Mouse (Mus musculus) kidney, embryonic 16.5 days (tissue): Measurements from ENCODE around the gene Rps6kb2. TPM values are rescaled to one million over a fixed set of nuclear protein-coding genes. Genes with fewer than 3 reads are reported as not detected.

Experiments used
- ATAC-seq: fragments of 200-750 bp; cut with Nextera tagmentation; 2 replicates; pipeline ENCODE4 v1.8.0; 2017; ENCODE audit warnings: moderate TSS enrichment; ENCODE audit not compliant: low FRiP score, low TSS enrichment
- H3K27ac ChIP-seq: fragments of 300-500 bp; sonication (generic); 2 replicates; pipeline ENCODE4 v1.5.1; 2014; ENCODE audit warnings: low read length
- H3K27me3 ChIP-seq: fragments of 300-500 bp; sonication (generic); 2 replicates; pipeline ENCODE4 v1.6.1; 2014; ENCODE audit warnings: low read length, control low read depth, mixed read lengths; ENCODE audit not compliant: insufficient read depth
- H3K36me3 ChIP-seq: fragments of 300-500 bp; sonication (generic); 2 replicates; pipeline ENCODE4 v1.6.1; 2014; ENCODE audit warnings: low read length, control low read depth, mixed read lengths; ENCODE audit not compliant: insufficient read depth
- H3K4me1 ChIP-seq: fragments of 300-500 bp; sonication (generic); 2 replicates; pipeline ENCODE4 v1.6.1; 2014; ENCODE audit warnings: low read length, control low read depth, mixed read lengths; ENCODE audit not compliant: insufficient read depth
- H3K4me2 ChIP-seq: fragments of 300-500 bp; sonication (generic); replicated peaks from 2 replicates; pipeline ENCODE4 v1.6.1; 2014; ENCODE audit warnings: low read depth, low read length
- H3K4me3 ChIP-seq: fragments of 300-500 bp; sonication (generic); 2 replicates; pipeline ENCODE4 v1.5.1; 2014; ENCODE audit warnings: mild to moderate bottlenecking, low read length
- H3K9ac ChIP-seq: fragments of 300-500 bp; sonication (generic); replicated peaks from 2 replicates; pipeline ENCODE4 v1.6.1; 2014; ENCODE audit warnings: low read length
- H3K9me3 ChIP-seq: fragments of 300-500 bp; sonication (generic); 2 replicates; pipeline ENCODE4 v1.6.1; 2016; ENCODE audit warnings: low read length, control low read depth
- WGBS: fragments of 180-500 bp; shearing (Covaris S2); extraction: QIAGEN DNeasy Blood & Tissue Kit; methylation state at CpG from one replicate; pipeline ENCODE4 v1.1.7; 2014; 5-methylcytosine and 5-hydroxymethylcytosine counted together
- polyA plus RNA-seq: library from polyadenylated mRNA; unstranded; fragments of >200 nt; fragmentation: Nextera tagmentation; extraction: Ambion mirVana; gene quantifications from 2 replicates; pipeline ENCODE4 v1.2.1, GENCODE M21; 2015

Rps6kb2 gene
- polyA plus RNA-seq, 1 experiment from 2014 or later = 62.9 TPM

- Histone ChIP-seq H3K4me3 (no peak overlapping the region), H3K27me3 (no peaks in the 10 kb centered on the region), H3K4me2 (no peak overlapping the region), H3K9me3 (no peaks in the 10 kb centered on the region), H3K36me3 (peaks cover 8% of the 10 kb centered on the region; the same call in 1 of the 2 replicates), H3K4me1 (peaks cover 35% of the 10 kb centered on the region), H3K9ac (no peak overlapping the region), H3K27ac (no peak overlapping the region)
- no peak for ATAC-seq
- WGBS = 88% methylated on average over 12 of the region's 12 CpGs
Measured at GRCm38 (mm10) chr19:4189051-4189620, 26.0 kb upstream of the Rps6kb2 start.

GRCm38 (mm10) chr19:4187303-4187702 lies 24.1 kb upstream of the Rps6kb2 start:
- Histone ChIP-seq H3K9me3 (no peaks in the 10 kb centered on the region), H3K36me3 (no peaks in the 10 kb centered on the region), H3K27me3 (no peaks in the 10 kb centered on the region), H3K4me1 (peaks cover 27% of the 10 kb centered on the region), H3K27ac (no peak overlapping the region), H3K4me2 (no peak overlapping the region), H3K4me3 (no peak overlapping the region), H3K9ac (no peak overlapping the region)
- no peak for ATAC-seq
- 53% methylated on average over 3 of the region's 3 CpGs for WGBS

GRCm38 (mm10) chr19:4184976-4185975 lies 22.1 kb upstream of the Rps6kb2 start:
- H3K27ac ChIP-seq = peak overlapping the region; percentile 55
- H3K36me3 ChIP-seq = no peaks in the 10 kb centered on the region
- H3K4me2 ChIP-seq = 0 out of 2 replicates have a peak overlapping the region, but pooled peaks have one; percentile 16
- 47% methylated on average over 15 of the region's 15 CpGs for WGBS
- peak overlapping the region; percentile 23; the same call in 1 of the 2 replicates for H3K9ac ChIP-seq
- no peaks in the 10 kb centered on the region for H3K9me3 ChIP-seq
- peak; percentile 39 for ATAC-seq
- no peak overlapping the region for H3K4me3 ChIP-seq
- H3K27me3 ChIP-seq = no peaks in the 10 kb centered on the region
- H3K4me1 ChIP-seq = peaks cover 22% of the 10 kb centered on the region

GRCm38 (mm10) chr19:4183689-4184088 lies 20.5 kb upstream of the Rps6kb2 start:
- no peaks in the 10 kb centered on the region for H3K9me3 ChIP-seq
- no peak for ATAC-seq
- H3K27me3 ChIP-seq = no peaks in the 10 kb centered on the region
- H3K36me3 ChIP-seq = no peaks in the 10 kb centered on the region
- no peak overlapping the region for H3K27ac ChIP-seq
- no peak overlapping the region for H3K4me2 ChIP-seq
- 93% methylated on average over 2 of the region's 2 CpGs for WGBS
- H3K4me3 ChIP-seq = no peak overlapping the region
- no peak overlapping the region for H3K9ac ChIP-seq
- H3K4me1 ChIP-seq = peaks cover 22% of the 10 kb centered on the region

- H3K9ac ChIP-seq = no peak overlapping the region
- H3K4me3 ChIP-seq = no peak overlapping the region
- no peaks in the 10 kb centered on the region for H3K36me3 ChIP-seq
- H3K27ac ChIP-seq = no peak overlapping the region
- no peak overlapping the region for H3K4me2 ChIP-seq
- no peak for ATAC-seq
- peaks cover 22% of the 10 kb centered on the region for H3K4me1 ChIP-seq
- H3K9me3 ChIP-seq = no peaks in the 10 kb centered on the region
- H3K27me3 ChIP-seq = no peaks in the 10 kb centered on the region
- WGBS = 40% methylated on average over 3 of the region's 3 CpGs
Measured at GRCm38 (mm10) chr19:4181892-4182291, 18.7 kb upstream of the Rps6kb2 start.

- no peak overlapping the region for H3K4me3 ChIP-seq
- H3K27ac ChIP-seq = no peak overlapping the region
- no peaks in the 10 kb centered on the region for H3K36me3 ChIP-seq
- H3K9ac ChIP-seq = no peak overlapping the region
- peaks cover 25% of the 10 kb centered on the region for H3K4me1 ChIP-seq
- no peaks in the 10 kb centered on the region for H3K27me3 ChIP-seq
- H3K9me3 ChIP-seq = no peaks in the 10 kb centered on the region
- no peak for ATAC-seq
- 87% methylated on average over 7 of the region's 7 CpGs for WGBS
- H3K4me2 ChIP-seq = no peak overlapping the region
Measured at GRCm38 (mm10) chr19:4180411-4180810, 17.3 kb upstream of the Rps6kb2 start.

GRCm38 (mm10) chr19:4175368-4175947 lies 12.3 kb upstream of the Rps6kb2 start, which contains the start of gene Carns1:
Carns1 (minus strand) TSS chr19:4175479.
- Histone ChIP-seq H3K9me3 (no peaks in the 10 kb centered on the region), H3K4me3 (peak within 1 kb of the TSS; percentile 22), H3K27ac (no peak within 1 kb of the TSS), H3K36me3 (no peaks in the 10 kb centered on the region), H3K4me1 (peaks cover 31% of the 10 kb centered on the region), H3K4me2 (peak within 1 kb of the TSS; percentile 53), H3K27me3 (no peaks in the 10 kb centered on the region), H3K9ac (peak within 1 kb of the TSS; percentile 49)
- 2% methylated on average over 11 of the region's 11 CpGs for WGBS
- ATAC-seq = peak; percentile 66; the same call in 1 of the 2 replicates

- H3K4me3 ChIP-seq = no peak overlapping the region
- H3K9ac ChIP-seq = peak overlapping the region; percentile 32; the same call in 1 of the 2 replicates
- H3K36me3 ChIP-seq = no peaks in the 10 kb centered on the region
- H3K4me2 ChIP-seq = no peak overlapping the region
- no peak overlapping the region for H3K27ac ChIP-seq
- ATAC-seq = no peak
- H3K27me3 ChIP-seq = no peaks in the 10 kb centered on the region
- WGBS = 57% methylated on average over 11 of the region's 11 CpGs
- no peaks in the 10 kb centered on the region for H3K9me3 ChIP-seq
- H3K4me1 ChIP-seq = peaks cover 40% of the 10 kb centered on the region
Measured at GRCm38 (mm10) chr19:4172925-4173324, 9.8 kb upstream of the Rps6kb2 start.

GRCm38 (mm10) chr19:4171393-4172290 lies 8.5 kb upstream of the Rps6kb2 start:
- no peak overlapping the region for H3K4me2 ChIP-seq
- no peak for ATAC-seq
- H3K9ac ChIP-seq = peak overlapping the region; percentile 29; the same call in 1 of the 2 replicates
- no peaks in the 10 kb centered on the region for H3K27me3 ChIP-seq
- WGBS = 59% methylated on average over 13 of the region's 13 CpGs
- H3K9me3 ChIP-seq = no peaks in the 10 kb centered on the region
- H3K27ac ChIP-seq = no peak overlapping the region
- no peaks in the 10 kb centered on the region for H3K36me3 ChIP-seq
- no peak overlapping the region for H3K4me3 ChIP-seq
- peaks cover 40% of the 10 kb centered on the region for H3K4me1 ChIP-seq
